Mouse (Mus musculus): ENCODE results near the gene Syt14.

- TF ChIP-seq CTCF (IDR thresholded peaks at IDR 0.05; ENCODE audit: low read depth, low read length) (no peak), TAL1 (conservative IDR thresholded peaks at IDR 0.05; ENCODE audit: low read depth, low read length) (no peak), POLR2AphosphoS5 (IDR thresholded peaks at IDR 0.05; ENCODE audit: insufficient replicate concordance, low read depth, low read length) (no peak), GATA1 (IDR thresholded peaks at IDR 0.05; ENCODE audit: borderline replicate concordance, low read length) (no peak)
These were observed 179.9 kb downstream of the Syt14 start, which contains the start of gene Sertad4 for GRCm38 (mm10) chr1:192855474-192856230.

Data from G1E (cell line).